Mouse (Mus musculus) erythroblast, adult 5-6 weeks (primary cell): ENCODE data around the gene Olfr1023. TPM values are rescaled to one million over a fixed set of nuclear protein-coding genes. Genes with fewer than 3 reads are reported as not detected.

Experiments used
- ATAC-seq: replicated peaks from 2 replicates; pipeline ENCODE4 v1.8.0; 2016; ENCODE audit warnings: moderate number of reproducible peaks, mild to moderate bottlenecking, moderate TSS enrichment, inconsistent platforms; ENCODE audit not compliant: poor library complexity, low FRiP score, severe bottlenecking
- total RNA-seq, 2 experiments: library from RNA; stranded (forward) in 1 of 2; stranded (reverse) in 1 of 2; fragments of 150-400 nt in 1 of 2; fragments of 200-764, 138-1000 nt in 1 of 2; gene quantifications; 2 replicates each; pipeline versions ENCODE4 v1.2.3 to v1.2.4; 2015 to 2017; ENCODE audit warnings: low replicate concordance in 2 of 2

Olfr1023 gene
- total RNA-seq (2015; ENCODE audit: low replicate concordance) (not detected in 2 replicates), total RNA-seq (2017; ENCODE audit: low replicate concordance) (not detected in 2 replicates)

DNA sequence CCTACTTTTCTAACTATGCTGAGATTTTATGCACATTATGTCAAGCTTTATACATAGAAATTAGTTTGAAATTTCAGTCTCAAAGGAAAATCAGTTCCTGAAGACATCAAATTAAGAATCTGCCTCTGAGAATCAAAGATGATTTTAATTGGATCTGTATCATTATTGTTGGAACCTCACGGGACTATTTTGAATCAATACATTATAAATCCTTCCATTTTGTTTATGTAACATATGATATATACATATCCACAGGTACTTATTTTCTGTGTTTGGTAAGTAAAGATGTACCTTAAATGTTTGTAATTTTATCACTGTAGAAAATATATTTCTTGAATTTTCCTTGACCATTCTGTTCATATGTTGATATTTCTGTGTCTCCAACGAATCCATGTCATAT is at the start of gene Olfr1023:
Gene Olfr1023 (plus strand): TSS at position 301 of the 400 bp plus-strand sequence.
- no peak for ATAC-seq

DNA sequence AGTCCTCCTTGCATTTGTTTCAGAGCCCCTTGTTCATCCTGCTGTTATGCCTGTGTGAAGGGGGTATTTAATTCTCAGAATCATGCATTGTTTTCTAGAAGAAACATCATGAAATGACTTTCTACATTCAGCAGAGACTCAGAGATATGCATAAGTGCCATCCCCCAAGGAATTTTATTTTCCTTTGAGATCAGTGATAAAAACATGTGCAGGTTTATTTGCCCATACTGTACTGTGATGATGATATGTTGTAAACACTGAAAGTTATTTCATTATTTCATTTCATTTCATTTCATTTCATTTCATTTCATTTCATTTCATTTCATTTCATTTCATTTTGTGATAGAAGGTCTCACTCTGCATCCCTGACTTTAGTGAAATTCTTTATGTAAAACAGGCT is 40.1 kb upstream of the Olfr1023 start, which contains the start of gene Olfr1019:
Gene Olfr1019 (minus strand): TSS at position 101 of the 400 bp plus-strand sequence.
- ATAC-seq, result no peak

DNA sequence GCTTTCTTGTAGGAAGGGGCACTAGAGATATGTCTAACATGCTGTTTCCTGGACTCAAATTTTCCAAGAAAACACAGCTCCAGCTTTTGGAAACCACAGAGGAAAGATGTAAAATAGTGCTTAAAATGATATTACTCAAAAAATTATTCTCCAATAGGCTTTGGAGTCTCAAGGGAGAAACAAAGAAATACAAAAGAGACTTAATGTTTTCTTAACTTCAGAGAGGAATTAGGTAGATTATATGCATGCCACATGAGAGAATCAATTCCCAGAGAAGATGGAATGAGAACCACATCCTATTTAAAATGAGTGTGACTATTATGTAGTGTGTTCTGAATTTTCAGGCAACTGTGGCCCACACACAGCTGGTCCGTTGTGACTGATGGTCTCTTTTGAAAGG is 38.7 kb upstream of the Olfr1023 start, which contains the start of gene Olfr1020:
Gene Olfr1020 (plus strand): TSS at position 301 of the 400 bp plus-strand sequence.
- no peak for ATAC-seq

- ATAC-seq, result no peak
Observed at GRCm38 (mm10) chr2:85868294-85868693, 17.1 kb upstream of the Olfr1023 start, which contains the start of gene Olfr1022. TSS of gene Olfr1022 (plus strand) at chr2:85868594.

DNA sequence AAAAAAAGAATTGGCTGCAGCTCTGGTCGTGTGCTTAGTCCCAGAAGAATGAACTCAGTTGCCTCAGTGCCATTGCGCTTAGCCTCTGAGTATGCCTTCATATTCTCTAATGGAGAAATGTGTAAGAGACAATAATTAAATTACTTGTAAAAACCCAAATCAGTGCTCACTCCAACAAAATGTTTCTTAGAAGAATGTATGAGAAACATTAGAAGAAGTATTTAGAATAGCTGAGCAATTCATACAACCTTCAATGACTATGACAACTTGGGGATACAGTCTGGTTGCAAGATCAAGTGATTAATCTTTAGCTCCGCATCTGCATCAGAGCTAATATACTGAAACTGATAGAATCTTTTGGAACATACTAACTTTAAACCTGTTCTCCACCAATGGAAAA is 19.5 kb downstream of the Olfr1023 start, which contains the start of gene Olfr1024:
Gene Olfr1024 (minus strand): TSS at position 101 of the 400 bp plus-strand sequence.
- no peak for ATAC-seq

GRCm38 (mm10) chr2:85913197-85913596 is 27.8 kb downstream of the Olfr1023 start:
- ATAC-seq, result no peak

DNA sequence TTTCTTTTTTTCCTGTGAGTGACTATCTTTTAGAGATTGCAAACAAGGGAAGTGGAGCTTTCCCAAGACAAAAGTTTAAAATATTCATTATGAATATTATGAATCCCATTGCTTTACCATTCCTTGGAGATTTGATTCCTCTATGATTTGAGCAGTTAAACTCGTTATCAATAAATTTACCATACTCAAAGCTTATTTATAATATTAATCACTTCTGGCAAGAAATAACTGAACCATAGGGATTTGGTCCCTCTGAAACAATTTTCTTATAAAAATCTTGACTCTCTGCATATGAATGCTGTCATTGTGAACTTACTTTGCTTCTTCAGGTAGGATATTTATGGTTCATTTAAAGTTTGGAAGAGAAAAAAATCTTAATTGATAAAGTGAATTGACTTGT is 29.5 kb downstream of the Olfr1023 start, which contains the start of gene Olfr1025-ps1:
Gene Olfr1025-ps1 (plus strand): TSS at position 301 of the 400 bp plus-strand sequence.
- ATAC-seq, result no peak

- no peak for ATAC-seq
Observed at GRCm38 (mm10) chr2:85921258-85921657, 35.8 kb downstream of the Olfr1023 start, which contains the start of gene Olfr1026. TSS of gene Olfr1026 (plus strand) at chr2:85921558.

Other genes with a start within 250 kb of the Olfr1023 start
- gene Olfr1002, start 234.9 kb upstream of the Olfr1023 start, total RNA-seq (2015; ENCODE audit: low replicate concordance), result not detected in 2 replicates
- not detected in 2 replicates for gene Olfr1002, start 234.9 kb upstream of the Olfr1023 start, total RNA-seq (2017; ENCODE audit: low replicate concordance)
- not detected in 2 replicates for gene Olfr154, start 221.2 kb upstream of the Olfr1023 start, total RNA-seq (2015; ENCODE audit: low replicate concordance)
- gene Olfr154, start 221.2 kb upstream of the Olfr1023 start, total RNA-seq (2017; ENCODE audit: low replicate concordance), result not detected in 2 replicates
- not detected in 2 replicates for gene Olfr1006, start 206.9 kb upstream of the Olfr1023 start, total RNA-seq (2015; ENCODE audit: low replicate concordance)
- gene Olfr1006, start 206.9 kb upstream of the Olfr1023 start, total RNA-seq (2017; ENCODE audit: low replicate concordance), result not detected in 2 replicates
- gene Olfr1008, start 196.2 kb upstream of the Olfr1023 start, total RNA-seq (2015; ENCODE audit: low replicate concordance), result not detected in 2 replicates
- not detected in 2 replicates for gene Olfr1008, start 196.2 kb upstream of the Olfr1023 start, total RNA-seq (2017; ENCODE audit: low replicate concordance)
- not detected in 2 replicates for gene Olfr1009, start 170.2 kb upstream of the Olfr1023 start, total RNA-seq (2015; ENCODE audit: low replicate concordance)
- gene Olfr1009, start 170.2 kb upstream of the Olfr1023 start, total RNA-seq (2017; ENCODE audit: low replicate concordance), result not detected in 2 replicates
- not detected in 2 replicates for gene Olfr1012, start 122.9 kb upstream of the Olfr1023 start, total RNA-seq (2015; ENCODE audit: low replicate concordance)
- not detected in 2 replicates for gene Olfr1012, start 122.9 kb upstream of the Olfr1023 start, total RNA-seq (2017; ENCODE audit: low replicate concordance)
- gene Olfr1013, start 118.5 kb upstream of the Olfr1023 start, total RNA-seq (2015; ENCODE audit: low replicate concordance), result not detected in 2 replicates
- not detected in 2 replicates for gene Olfr1013, start 118.5 kb upstream of the Olfr1023 start, total RNA-seq (2017; ENCODE audit: low replicate concordance)
- not detected in 2 replicates for gene Olfr1014, start 112.9 kb upstream of the Olfr1023 start, total RNA-seq (2015; ENCODE audit: low replicate concordance)
- gene Olfr1014, start 112.9 kb upstream of the Olfr1023 start, total RNA-seq (2017; ENCODE audit: low replicate concordance), result not detected in 2 replicates
- gene Olfr1015, start 103.6 kb upstream of the Olfr1023 start, total RNA-seq (2015; ENCODE audit: low replicate concordance), result not detected in 2 replicates
- 1.1 TPM in 1 of 2 replicates, not detected in the other for gene Olfr1015, start 103.6 kb upstream of the Olfr1023 start, total RNA-seq (2017; ENCODE audit: low replicate concordance)
- not detected in 2 replicates for gene Olfr1016, start 83.1 kb upstream of the Olfr1023 start, total RNA-seq (2015; ENCODE audit: low replicate concordance)
- gene Olfr1016, start 83.1 kb upstream of the Olfr1023 start, total RNA-seq (2017; ENCODE audit: low replicate concordance), result 1.4 TPM in 1 of 2 replicates, not detected in the other
- gene Olfr1018, start 67.2 kb upstream of the Olfr1023 start, total RNA-seq (2015; ENCODE audit: low replicate concordance), result not detected in 2 replicates
- not detected in 2 replicates for gene Olfr1018, start 67.2 kb upstream of the Olfr1023 start, total RNA-seq (2017; ENCODE audit: low replicate concordance)
- not detected in 2 replicates for gene Olfr1019, start 40.2 kb upstream of the Olfr1023 start, total RNA-seq (2015; ENCODE audit: low replicate concordance)
- gene Olfr1019, start 40.2 kb upstream of the Olfr1023 start, total RNA-seq (2017; ENCODE audit: low replicate concordance), result not detected in 2 replicates
- not detected in 2 replicates for gene Olfr1020, start 38.6 kb upstream of the Olfr1023 start, total RNA-seq (2015; ENCODE audit: low replicate concordance)
- not detected in 2 replicates for gene Olfr1020, start 38.6 kb upstream of the Olfr1023 start, total RNA-seq (2017; ENCODE audit: low replicate concordance)
- gene Olfr1022, start 17.0 kb upstream of the Olfr1023 start, total RNA-seq (2015; ENCODE audit: low replicate concordance), result not detected in 2 replicates
- not detected in 2 replicates for gene Olfr1022, start 17.0 kb upstream of the Olfr1023 start, total RNA-seq (2017; ENCODE audit: low replicate concordance)
- not detected in 2 replicates for gene Olfr1024, start 19.4 kb downstream of the Olfr1023 start, total RNA-seq (2015; ENCODE audit: low replicate concordance)
- gene Olfr1024, start 19.4 kb downstream of the Olfr1023 start, total RNA-seq (2017; ENCODE audit: low replicate concordance), result not detected in 2 replicates
- gene Olfr1025-ps1, start 29.6 kb downstream of the Olfr1023 start, total RNA-seq (2015; ENCODE audit: low replicate concordance), result not detected in 2 replicates
- gene Olfr1025-ps1, start 29.6 kb downstream of the Olfr1023 start, total RNA-seq (2017; ENCODE audit: low replicate concordance), result not detected in 2 replicates
- not detected in 2 replicates for gene Olfr1026, start 35.9 kb downstream of the Olfr1023 start, total RNA-seq (2015; ENCODE audit: low replicate concordance)
- not detected in 2 replicates for gene Olfr1026, start 35.9 kb downstream of the Olfr1023 start, total RNA-seq (2017; ENCODE audit: low replicate concordance)
- not detected in 2 replicates for gene Olfr1028, start 64.8 kb downstream of the Olfr1023 start, total RNA-seq (2015; ENCODE audit: low replicate concordance)
- gene Olfr1028, start 64.8 kb downstream of the Olfr1023 start, total RNA-seq (2017; ENCODE audit: low replicate concordance), result 0.42 TPM in 1 of 2 replicates, not detected in the other
- not detected in 2 replicates for gene Olfr1029, start 88.3 kb downstream of the Olfr1023 start, total RNA-seq (2015; ENCODE audit: low replicate concordance)
- not detected in 2 replicates for gene Olfr1029, start 88.3 kb downstream of the Olfr1023 start, total RNA-seq (2017; ENCODE audit: low replicate concordance)
- not detected in 2 replicates for gene Olfr1030, start 93.6 kb downstream of the Olfr1023 start, total RNA-seq (2015; ENCODE audit: low replicate concordance)
- not detected in 2 replicates for gene Olfr1030, start 93.6 kb downstream of the Olfr1023 start, total RNA-seq (2017; ENCODE audit: low replicate concordance)
- gene Olfr1031, start 104.7 kb downstream of the Olfr1023 start, total RNA-seq (2015; ENCODE audit: low replicate concordance), result not detected in 2 replicates
- gene Olfr1031, start 104.7 kb downstream of the Olfr1023 start, total RNA-seq (2017; ENCODE audit: low replicate concordance), result not detected in 2 replicates
- not detected in 2 replicates for gene Olfr1032, start 119.9 kb downstream of the Olfr1023 start, total RNA-seq (2015; ENCODE audit: low replicate concordance)
- gene Olfr1032, start 119.9 kb downstream of the Olfr1023 start, total RNA-seq (2017; ENCODE audit: low replicate concordance), result not detected in 2 replicates
- not detected in 2 replicates for gene Olfr1033, start 135.0 kb downstream of the Olfr1023 start, total RNA-seq (2015; ENCODE audit: low replicate concordance)
- gene Olfr1033, start 135.0 kb downstream of the Olfr1023 start, total RNA-seq (2017; ENCODE audit: low replicate concordance), result not detected in 2 replicates
- not detected in 2 replicates for gene Olfr1034, start 160.2 kb downstream of the Olfr1023 start, total RNA-seq (2015; ENCODE audit: low replicate concordance)
- gene Olfr1034, start 160.2 kb downstream of the Olfr1023 start, total RNA-seq (2017; ENCODE audit: low replicate concordance), result not detected in 2 replicates
- gene Olfr1036, start 188.4 kb downstream of the Olfr1023 start, total RNA-seq (2015; ENCODE audit: low replicate concordance), result not detected in 2 replicates
- not detected in 2 replicates for gene Olfr1036, start 188.4 kb downstream of the Olfr1023 start, total RNA-seq (2017; ENCODE audit: low replicate concordance)
- gene Olfr1037, start 201.7 kb downstream of the Olfr1023 start, total RNA-seq (2015; ENCODE audit: low replicate concordance), result not detected in 2 replicates
- gene Olfr1037, start 201.7 kb downstream of the Olfr1023 start, total RNA-seq (2017; ENCODE audit: low replicate concordance), result not detected in 2 replicates